Mouse (Mus musculus): ENCODE measurements around the gene Tomm40l.

The Tomm40l gene

DNA sequence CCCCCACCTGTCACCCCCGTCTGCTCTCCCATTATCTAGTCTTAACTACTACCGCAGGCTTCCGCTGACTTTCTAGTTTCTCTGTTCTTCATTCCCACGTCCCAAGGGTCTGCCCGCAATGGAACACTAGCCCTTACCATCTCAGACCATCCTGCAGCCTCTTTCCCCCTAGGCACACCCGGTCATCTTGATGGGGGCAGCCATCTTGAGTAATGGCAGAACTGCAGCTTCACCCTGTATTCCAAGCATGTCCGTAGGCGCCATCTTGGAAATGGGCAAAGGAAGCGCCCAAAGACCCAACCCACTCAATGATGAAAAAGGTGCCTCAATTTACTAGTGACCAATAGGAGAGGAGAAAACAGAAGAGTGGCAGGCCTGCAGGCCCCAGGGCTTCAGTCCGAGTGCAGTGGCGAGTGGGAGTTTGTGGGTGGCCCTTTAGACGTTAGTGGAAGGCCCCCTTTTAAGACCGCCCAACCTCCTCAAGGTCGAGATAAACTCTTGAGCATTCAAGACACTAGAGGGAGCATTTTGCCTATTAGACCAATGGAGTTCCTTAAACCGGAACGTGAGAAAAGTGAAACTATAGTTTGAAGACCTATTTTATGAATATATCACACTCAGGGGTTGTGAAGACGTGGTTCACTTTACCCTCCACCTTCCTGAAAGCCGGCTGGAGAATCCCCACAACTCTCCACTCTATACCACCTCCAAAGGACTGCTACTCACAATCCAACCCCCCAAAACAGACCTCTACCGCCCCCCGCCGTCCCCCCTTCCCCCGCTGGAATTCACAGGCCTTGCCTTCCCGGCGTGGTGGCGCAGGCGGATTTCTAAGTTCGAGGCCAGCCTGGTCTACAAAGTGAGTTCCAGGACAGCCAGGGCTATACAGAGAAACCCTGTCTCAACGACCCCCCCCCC is at the start of gene Tomm40l:
TSS of gene Tomm40l (minus strand) at position 277 of the 918 bp plus-strand sequence.
- DNase-seq, result peak; percentile 98

DNA sequence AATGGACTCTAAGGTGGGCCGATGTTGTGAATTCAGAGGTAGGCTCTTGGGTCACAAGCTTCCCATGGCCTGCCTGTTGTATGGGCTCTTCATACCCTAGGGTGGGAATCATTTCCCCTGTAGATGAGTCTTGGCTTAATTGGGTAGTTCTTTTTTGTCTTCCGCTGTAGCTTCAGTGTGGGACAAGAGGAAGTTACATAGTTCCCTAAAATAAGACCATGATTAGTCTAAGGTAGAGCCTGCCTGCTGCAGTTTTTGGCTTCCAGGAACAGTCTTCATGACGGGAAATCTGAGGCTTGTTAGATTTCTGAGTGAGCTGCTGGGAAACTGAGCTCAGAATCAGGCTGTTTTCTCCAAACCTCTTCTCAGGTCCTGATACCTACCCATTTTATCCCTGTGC is 49.8 kb upstream of the Tomm40l start:
- no peak for DNase-seq

DNA sequence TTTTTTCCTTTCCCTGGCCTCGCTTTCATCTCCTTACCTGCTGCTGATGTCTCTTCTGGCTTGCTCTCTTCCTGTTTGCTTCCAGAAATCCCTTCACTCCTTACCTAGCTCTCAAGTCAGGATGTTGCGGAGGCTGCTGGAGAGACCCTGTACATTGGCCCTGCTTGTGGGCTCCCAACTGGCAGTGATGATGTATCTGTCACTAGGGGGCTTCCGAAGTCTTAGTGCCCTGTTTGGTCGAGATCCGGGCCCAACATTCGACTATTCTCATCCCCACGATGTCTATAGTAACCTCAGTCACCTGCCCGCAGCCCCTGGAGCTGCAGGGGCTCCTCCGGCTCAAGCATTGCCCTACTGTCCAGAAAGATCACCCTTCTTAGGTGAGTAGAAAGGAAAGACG is 49.3 kb upstream of the Tomm40l start:
- DNase-seq, result no peak

DNA sequence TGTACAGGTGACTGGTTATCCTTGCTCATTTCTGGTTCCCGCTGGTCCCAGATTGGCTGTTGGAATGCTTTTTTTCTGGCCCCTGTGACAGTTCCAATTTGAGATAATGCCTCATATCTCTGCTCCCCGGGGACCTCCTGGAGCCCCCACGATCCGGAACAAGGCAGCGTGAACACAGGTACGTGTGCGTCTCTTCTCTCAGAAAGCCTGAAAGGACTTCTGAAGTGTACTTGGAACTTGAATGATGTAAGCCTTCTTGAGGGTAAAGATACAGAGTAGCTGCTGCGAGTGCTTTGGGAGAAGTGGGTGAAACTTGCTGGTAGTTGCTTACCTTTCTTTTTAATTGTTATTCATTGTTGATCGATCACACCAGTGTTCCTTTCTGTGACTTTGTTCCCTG is 48.9 kb upstream of the Tomm40l start:
- no peak for DNase-seq

DNA sequence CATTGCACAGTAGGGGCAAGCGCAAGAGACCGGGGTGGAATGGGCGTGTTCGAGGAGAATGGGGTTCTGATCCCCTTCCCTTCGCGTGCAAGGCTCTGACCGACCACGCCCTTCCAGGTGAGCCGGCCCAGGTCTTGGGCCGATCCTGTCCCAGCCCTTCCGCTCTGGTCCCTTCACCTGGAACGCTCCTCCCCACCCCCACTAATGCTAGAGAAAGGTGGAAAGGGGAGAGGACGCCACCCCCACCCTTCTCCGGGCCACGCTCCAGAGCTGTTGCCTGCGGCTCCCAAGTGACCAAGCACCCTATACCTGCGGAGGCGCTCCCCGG is 48.2 kb upstream of the Tomm40l start:
- peak; percentile 77 to 83 for DNase-seq

DNA sequence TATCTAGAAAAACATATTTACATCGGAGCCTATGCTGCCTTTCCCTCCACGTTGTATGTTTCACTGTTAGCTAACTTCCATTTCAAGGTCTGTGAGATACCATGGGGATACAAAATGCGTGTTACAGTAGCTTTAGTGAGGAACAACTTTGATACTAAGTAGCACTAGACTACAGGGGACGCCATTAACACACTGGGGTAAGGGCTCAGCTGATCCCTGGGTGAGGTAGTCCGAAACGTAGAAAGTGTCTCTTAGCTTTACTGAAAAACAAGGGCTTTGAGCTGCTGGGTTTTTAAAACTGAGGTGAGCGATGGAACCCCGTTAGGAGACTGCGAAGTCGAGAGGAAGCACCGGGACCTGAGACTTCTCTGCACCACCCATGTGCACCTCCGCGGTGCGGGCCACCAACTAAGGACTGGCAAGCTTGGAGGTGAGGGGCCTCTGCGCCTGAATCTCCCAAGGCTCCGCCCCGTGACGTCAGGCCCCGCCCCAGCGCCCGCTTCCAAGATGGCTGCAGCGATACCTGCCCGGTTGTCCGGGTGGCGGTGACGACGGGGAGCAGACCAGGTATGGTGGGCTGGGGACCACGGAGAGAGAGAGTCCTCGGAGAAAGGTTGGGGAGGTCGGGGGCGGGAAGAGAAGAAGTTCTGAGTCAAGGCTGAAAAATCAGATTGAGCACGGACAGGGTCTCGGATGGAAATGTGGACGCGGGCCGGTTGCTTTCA is 47.7 kb upstream of the Tomm40l start, which contains the start of gene B4galt3:
TSS of gene B4galt3 (plus strand) at position 481 of the 725 bp plus-strand sequence.
- DNase-seq, result peak; percentile 96 to 97

DNA sequence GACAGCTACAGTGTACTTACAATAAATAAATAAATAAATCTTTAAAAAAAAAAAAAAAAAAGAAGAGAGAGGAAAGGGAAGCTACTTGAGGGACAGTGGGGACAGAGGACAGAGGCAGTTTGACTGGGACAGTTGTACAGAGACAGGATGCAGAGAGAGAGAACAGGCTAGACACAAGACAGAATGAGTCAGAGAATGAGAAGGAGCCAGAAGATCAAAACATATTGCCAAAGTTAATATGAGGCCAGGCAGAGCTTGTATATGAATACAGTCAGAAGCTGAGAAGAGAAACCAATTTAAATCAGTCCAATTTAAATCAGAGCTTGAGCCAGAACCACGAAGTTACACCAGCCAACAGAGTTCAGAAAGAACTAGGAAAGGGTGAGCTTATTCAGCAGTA is 46.0 kb upstream of the Tomm40l start:
- DNase-seq, result no peak

DNA sequence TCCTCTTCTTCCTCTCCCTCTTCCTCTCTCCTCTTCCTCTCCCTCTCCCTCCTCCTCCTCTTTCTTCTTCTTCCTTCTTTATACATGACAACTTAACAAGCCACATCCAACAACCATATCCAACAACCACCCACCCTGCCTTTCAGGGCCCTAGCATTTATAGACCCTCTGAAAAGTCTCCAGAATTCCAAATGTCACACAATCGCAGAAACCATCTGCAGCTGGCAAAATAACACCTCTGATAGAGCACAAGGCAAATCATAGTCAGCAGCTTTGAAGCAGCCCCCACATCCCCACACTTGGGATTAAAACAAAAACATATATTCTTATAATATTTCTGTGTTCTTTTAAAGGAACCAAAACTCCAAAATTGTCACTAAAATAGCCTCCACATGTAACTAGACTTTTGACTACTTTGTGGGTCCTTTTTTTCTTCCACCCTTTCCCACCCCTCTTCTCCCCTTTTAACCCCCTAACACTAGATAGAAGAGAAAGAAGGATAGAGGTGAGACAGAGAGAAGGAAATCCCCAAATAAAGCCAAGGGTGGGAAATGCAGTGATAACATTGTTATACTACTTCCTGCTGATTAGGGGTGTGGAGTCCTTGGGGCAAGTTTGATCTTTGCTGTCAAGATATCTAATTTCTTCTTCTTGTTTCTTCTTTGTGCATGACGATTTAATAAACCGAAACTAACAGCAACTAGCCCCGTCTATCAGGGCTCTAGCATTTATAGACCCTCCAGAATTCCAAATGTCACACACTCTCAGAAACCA is 43.8 kb upstream of the Tomm40l start:
- DNase-seq, result no peak

DNA sequence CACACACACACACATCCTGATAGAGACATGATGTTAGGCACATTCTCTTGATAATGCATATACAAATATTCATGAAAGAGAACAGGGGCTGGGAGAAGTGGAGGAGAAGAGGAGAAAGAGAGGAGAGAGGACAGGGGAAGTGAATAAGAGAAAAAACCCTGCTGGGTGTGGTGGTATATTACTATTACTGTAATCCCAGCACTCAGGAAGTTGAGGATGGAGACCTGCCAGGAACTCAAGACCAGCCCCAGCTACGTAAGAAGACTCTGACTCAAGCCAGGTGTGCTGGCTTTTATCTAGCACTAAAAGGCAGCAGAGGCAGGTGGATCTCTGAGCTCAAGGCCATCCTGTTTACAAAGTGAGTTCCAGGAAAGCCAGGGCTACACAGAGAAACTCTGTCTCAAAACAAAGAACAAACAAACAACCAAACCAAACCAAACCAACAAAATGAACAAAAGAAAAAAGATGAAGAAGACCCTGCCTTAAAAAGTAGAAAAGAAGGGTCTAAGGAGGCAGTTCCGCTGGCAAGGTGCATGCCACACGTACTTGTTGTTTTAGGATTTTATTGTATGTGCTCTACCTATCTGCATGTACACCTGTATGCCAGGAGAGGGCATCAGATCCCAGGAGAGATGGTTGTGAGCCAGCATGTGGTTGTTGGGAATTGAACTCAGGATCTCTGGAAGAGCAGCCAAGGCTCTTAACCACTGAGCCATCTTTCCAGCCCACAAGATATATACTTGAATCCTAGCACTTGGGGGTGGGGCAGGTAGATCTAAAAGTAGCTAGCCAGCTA is 41.5 kb upstream of the Tomm40l start:
- DNase-seq, result no peak

DNA sequence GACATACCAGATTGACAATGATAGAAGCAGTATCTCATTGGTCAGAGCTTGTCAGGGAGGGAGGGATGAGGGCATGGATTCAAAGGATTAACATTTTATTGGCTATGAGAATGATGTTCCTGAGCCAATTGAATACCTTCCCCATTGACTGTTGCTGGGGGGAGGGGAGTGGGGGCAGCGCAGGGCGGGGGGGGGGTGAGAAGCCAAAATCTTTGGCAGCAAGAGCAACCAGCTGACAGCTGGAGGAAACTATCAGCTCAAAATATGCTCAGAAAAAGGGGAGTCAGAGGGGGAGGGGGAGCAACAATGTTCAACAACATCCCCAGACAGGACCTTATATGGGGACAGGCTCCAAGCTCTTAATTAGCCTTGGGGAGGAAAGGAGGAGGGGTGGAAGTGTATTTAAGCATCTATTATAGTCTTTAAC is 40.9 kb upstream of the Tomm40l start:
- peak in 1 of 2 experiments; percentile 45 for DNase-seq

DNA sequence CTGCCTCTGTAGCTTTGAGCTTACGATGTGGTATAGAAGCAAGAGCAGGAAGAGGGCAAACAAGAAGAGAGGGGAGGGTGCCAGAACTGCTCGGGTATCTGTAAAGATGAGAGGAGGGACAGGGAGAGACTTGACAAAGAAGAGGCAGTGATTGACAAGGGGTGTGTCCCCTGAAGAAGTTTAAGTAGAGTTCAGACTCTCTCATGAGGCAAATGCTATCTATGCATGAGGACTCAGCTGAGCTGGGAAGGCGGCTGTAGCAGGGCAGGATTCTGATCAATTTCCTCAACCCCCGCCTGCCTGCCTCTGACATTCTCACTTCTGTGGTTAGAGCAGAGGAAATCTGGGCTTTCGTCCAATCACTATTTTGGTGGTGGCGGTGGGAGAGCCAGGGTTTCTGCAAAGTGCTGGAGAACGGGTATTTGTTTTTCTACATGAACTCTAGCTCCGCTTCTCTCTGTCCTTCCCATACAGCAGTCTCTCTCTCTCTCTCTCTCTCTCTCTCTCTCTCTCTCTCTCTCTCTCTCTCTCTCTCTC is 40.3 kb upstream of the Tomm40l start:
- DNase-seq, result peak; percentile 66 to 72

DNA sequence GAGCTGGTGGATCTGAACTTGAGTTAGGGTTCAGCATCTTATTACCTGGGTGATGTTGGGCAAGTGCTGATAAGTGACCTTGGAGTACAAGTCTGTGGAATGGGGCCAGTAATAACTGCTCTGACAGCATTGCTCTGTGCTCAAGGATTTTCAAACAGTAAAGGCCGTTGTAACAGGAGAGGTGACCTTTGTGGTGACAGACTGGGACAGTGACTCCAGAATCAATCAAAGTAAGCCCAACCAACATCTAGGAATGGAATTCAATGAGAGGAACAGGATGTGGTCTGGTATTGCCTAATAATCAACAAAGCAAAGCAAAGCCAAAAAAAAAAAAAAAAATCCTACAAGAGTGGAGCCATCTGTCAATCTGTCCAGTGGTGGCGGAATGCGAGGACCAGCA is 38.0 kb upstream of the Tomm40l start:
- DNase-seq, result no peak

DNA sequence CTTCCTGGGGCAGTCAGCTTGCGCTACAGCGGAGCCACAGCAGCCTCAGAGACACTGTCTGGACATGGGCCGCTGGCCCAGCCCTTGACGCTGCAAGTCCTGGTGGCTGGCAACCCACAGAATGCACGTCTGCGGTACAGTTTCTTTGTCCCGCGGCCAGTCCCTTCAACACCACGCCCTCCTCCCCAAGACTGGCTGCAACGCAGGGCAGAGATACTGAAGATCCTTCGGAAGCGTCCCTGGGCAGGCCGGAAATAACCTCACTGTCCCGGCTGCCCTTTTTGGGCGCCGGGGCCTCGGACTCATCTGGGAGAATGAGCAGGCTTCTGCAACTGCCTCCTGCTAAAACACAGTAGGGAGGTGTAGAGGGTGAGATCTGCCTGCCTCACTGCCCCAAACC is 36.6 kb upstream of the Tomm40l start:
- DNase-seq, result no peak

DNA sequence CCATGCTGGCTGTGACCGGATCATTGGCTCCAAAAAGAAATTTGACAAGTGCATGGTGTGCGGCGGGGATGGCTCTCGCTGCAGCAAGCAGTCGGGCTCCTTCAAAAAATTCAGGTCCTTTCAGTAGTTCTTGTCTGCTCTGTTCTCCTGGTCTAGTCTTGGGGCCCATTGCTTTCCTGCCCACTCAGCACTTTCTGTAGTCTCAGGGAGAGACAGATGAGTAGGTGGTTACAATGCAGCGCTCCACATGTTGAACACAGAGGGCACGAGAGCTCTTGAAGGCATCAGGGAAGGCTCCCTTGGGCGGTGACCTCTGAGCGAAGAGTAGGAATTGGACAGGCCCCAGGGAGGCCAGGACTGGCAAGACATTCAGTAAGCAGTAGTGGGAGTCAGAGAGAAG is 35.5 kb upstream of the Tomm40l start:
- DNase-seq, result no peak

DNA sequence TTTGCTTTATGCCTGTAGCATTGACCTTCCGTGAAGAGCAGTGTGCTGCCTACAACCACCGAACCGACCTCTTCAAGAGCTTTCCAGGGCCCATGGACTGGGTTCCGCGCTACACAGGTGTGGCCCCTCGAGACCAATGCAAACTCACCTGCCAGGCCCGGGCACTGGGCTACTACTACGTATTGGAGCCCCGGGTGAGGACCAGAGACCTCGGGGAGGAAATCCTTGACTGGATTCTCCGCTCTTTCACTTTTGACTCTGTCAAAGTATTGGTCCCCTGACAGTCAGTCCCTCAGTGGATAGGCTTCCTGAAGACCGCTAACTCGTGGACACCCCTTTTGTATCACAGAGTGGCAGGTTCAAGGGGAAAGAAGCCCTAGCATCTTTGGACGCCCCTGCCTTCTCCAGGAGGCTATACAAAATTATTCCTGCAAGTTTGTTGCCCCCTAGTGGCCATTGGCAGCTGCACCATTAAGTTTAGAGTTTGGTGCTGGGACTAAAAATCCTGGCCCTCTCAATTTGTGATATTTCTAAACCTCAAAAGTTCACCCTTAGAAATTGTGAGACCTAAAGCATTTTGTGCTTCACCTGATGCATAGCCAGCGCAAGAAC is 34.7 kb upstream of the Tomm40l start:
- DNase-seq, result peak; percentile 53 to 70

DNA sequence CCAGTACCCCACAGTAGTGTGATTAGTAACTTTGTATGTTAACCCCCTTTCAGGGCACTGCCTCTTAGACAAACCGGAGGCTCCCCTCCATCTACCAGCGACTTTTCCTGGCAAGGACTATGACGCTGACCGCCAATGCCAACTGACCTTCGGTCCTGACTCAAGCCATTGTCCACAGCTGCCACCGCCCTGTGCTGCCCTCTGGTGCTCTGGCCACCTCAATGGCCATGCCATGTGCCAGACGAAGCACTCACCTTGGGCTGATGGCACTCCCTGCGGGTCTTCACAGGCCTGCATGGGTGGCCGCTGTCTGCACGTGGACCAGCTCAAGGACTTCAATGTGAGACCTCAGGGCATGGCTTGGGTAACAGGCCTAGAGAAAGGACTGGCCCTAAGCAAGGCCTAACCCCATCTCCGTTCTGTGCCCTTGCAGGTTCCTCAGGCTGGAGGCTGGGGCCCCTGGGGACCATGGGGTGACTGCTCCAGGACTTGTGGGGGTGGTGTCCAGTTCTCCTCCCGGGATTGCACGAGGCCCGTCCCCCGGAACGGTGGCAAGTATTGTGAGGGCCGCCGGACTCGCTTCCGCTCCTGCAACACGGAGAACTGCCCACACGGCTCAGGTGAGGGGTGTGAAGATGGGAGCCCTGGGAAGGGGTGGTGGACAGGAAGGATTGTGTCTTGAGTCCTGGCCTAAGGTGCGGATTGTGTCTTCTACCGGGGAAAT is 33.9 kb upstream of the Tomm40l start:
- DNase-seq, result no peak

DNA sequence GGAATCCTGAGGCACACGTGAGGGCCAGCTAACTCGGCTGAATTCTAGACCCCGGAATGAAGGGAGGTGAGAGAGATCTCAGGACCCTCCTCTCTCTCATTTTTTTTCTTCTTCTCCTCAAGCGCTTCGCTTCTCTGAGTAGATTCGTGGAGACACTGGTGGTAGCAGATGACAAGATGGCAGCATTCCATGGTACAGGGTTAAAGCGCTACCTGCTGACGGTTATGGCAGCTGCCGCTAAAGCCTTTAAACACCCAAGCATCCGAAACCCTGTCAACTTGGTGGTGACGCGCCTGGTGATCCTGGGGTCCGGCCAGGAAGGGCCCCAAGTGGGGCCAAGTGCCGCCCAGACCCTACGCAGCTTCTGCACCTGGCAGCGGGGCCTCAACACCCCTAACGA is 30.1 kb upstream of the Tomm40l start:
- DNase-seq, result no peak

DNA sequence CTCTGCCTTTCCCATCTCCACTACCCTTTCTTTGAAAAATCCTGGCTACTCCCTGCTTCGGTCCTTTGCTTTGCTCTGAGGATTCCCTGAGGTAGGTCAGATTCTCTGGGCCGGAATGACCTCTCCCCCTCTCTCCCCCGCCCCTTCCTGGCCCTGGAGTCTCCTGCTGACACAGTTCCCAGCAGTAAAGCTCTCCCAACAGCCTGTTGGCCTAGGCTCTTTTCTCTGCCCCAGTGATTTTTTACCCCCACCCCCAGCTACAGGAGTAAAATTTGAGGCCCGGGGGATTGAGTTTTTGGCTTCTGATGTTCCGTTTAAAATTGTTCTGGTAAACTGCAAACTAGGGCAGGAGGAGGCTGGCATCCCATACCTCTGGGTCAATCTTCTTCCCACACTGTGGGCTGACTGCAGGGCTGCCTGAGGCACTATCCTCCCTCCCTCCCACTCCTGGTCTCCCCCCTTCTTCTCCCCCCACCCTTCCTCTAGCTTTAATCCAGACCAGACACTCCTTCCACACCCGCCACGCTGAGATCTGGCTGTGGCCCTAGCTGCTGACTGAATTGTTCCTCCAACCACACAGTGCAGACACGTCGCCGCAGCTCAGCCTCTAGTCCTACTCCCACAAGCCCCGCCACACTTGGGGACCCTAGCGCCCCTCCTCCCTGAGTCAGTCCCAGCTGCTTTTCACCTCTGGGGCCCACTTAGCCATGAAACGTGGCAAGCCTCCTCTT is 29.4 kb upstream of the Tomm40l start:
- no peak for DNase-seq

DNA sequence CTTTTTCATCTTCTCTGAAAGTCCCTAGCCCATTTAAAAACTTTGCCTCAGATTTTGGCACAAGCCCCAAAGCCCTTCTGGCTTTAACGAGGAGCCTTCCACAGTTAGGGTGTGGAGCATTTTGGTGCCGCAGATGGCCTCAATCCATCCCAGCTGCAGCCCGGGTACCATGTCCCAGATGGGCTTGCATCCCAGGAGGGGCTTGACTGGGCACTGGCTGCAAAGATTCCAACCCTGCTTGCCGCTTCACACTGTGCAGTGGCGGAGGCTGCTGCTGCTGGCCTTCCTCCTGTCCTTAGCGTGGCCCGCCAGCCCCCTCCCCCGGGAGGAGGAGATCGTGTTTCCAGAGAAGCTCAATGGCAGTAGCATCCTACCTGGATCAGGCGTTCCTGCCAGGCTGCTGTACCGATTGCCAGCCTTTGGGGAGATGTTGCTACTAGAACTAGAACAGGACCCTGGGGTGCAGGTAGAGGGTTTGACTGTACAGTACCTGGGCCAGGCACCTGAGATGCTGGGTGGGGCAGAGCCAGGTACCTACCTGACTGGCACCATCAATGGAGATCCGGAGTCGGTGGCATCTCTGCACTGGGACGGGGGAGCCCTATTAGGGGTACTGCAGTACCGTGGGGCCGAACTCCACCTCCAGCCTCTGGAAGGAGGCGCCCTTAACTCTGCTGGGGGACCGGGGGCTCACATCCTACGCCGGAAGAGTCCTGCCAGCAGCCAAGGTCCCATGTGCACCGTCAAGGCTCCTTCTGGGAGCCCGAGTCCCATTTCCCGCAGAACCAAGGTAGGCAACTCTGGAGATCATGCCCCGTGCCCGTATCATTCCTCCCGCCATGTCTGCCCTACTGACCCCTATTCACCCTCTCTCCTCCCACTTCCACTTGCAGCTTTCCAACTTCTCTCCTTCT is 28.6 kb upstream of the Tomm40l start, which contains the start of gene Ndufs2:
TSS of gene Ndufs2 (minus strand) at position 709 of the 914 bp plus-strand sequence.
- no peak for DNase-seq

Measured in lung, adult 18-20 months (tissue).